Mouse (Mus musculus) splenic B cell, adult 2 months (primary cell): ENCODE data around the gene Rfxap.
"Not testable (repeated sequence)": the region's sequence is repeated elsewhere in the genome, so short reads cannot be mapped to it uniquely, and the experiment has no call there.

Experiments used
- DNase-seq: peaks from one replicate; pipeline ENCODE4 v3.0.0-alpha.2; 2011; ENCODE audit warnings: low read depth, low spot score
- H3K27me3 ChIP-seq: 2 replicates; pipeline ENCODE4 v1.6.1; 2012; ENCODE audit warnings: mild to moderate bottlenecking, low read length, moderate library complexity, mixed read lengths; ENCODE audit not compliant: control insufficient read depth, poor library complexity, insufficient read depth, severe bottlenecking
- H3K36me3 ChIP-seq: 2 replicates; pipeline ENCODE4 v1.6.1; 2012; ENCODE audit warnings: mild to moderate bottlenecking, low read length, moderate library complexity, mixed read lengths; ENCODE audit not compliant: control insufficient read depth, poor library complexity, insufficient read depth, severe bottlenecking

The Rfxap gene

DNA sequence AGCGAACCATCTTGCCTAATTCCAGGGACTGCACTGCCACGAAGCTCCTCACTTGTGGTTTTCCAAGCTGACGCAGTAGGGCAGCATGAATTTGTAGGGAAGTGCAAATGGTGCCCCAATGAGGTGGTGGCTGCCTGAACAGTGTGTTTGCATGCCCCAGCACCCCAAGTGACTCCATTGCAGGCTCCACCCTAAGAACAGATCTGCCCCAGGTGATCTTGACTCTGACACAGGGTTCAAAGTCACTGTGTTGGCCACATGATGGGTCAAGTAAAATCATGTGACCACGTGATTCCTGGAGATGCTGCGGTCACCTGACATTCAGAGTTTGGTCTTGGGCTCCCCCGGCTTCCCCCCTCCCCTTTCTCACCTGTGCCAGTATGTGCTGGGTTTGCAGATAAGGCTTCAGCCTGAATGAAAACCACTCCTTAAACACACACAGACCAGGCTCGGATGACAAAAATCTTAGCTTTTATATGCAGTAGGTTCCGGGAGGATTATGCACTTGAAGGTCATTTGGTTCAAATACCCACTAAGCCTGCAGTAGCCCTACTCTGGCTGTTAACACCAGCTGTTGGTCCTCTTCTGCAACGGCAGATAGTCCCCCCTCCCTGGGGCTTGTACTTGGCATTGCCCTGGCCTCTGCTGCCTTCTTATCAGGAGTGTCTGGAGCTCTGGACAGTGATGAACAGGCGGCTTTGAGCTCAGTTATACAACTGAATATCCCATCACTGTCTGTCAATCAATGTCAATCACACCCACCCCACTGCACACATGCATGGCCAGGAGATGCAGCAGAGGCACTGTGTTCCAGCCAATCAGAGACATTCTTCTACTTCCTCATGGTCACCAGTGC, 15.5 kb downstream of the Rfxap start:
- Histone ChIP-seq H3K36me3 (no peaks in the 10 kb centered on the region), H3K27me3 (no peaks in the 10 kb centered on the region)
- no peak for DNase-seq

DNA sequence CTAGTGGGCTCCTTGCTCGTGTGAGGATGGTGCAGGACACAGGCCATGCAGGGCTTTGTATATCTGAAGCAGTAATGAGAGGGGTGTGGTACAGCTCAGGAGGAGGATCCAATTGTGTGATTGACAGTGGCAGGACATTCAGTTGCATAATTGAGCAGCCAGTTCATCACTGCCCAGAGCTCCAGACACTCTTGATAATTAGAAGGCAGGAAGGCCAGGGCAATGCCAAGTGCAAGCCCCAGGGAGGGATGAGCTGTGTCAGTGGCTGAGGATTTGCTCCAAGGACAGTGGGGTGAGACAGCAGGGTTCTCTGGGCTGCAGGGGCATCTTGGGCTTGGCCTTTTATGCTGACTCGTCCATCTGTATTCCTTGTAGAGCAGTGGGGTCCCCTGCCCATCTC, 17.0 kb downstream of the Rfxap start:
- Histone ChIP-seq H3K36me3 (no peaks in the 10 kb centered on the region), H3K27me3 (no peaks in the 10 kb centered on the region)
- DNase-seq: no peak

DNA sequence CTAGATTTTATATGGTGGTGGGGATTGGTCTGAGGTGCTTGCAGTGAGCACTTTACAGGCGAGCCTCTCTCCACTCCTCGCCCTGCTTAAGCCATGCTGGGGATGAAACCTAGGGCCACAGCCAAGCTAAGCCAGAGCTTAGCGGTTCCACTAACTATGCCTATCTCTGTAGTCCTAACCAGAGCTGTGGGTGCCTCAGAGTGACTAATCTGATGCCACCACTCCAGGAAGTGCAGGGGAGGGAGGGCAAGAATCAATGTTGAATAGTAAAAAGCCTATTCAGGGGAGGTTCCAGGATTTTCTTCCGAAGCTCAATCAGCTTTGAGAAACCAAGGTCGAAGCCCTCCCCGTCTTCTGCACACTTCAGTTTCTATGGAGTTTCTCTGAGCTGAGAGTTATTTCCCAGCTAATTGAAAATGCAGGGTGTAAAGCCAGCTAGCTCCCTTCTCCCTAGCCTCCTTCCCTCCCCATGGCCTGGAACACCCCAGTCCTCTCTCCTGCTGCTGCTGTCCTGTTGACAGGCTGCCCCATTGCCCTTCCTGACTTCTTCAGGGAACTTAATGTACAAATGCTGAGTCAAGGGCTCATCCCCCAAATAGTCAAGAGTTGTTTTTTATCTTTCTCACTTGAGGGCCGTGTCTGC, 31.5 kb downstream of the Rfxap start:
- Histone ChIP-seq H3K27me3 (no peaks in the 10 kb centered on the region), H3K36me3 (no peaks in the 10 kb centered on the region)
- no peak for DNase-seq

DNA sequence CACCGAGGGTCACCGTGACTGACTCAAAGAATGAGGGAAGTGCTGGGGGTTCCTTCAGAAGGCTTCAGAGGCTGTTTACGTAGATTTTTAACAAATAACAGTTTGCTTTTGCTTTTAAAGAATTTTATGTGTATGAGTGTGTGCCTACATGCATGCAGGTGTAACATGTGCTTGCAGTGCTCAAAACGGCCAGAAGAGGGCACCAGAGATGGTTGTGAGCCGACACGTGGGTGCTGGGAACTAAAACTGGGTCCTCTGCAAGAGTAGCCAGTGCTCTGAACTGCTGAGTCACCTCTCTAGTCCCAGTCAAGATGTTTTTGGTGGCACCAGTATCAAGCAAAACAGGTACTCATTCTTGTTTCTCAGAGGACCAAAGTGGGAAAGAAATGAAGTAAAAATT, 34.0 kb downstream of the Rfxap start:
- Histone ChIP-seq H3K36me3 (no peaks in the 10 kb centered on the region), H3K27me3 (no peaks in the 10 kb centered on the region)
- DNase-seq: no peak

DNA sequence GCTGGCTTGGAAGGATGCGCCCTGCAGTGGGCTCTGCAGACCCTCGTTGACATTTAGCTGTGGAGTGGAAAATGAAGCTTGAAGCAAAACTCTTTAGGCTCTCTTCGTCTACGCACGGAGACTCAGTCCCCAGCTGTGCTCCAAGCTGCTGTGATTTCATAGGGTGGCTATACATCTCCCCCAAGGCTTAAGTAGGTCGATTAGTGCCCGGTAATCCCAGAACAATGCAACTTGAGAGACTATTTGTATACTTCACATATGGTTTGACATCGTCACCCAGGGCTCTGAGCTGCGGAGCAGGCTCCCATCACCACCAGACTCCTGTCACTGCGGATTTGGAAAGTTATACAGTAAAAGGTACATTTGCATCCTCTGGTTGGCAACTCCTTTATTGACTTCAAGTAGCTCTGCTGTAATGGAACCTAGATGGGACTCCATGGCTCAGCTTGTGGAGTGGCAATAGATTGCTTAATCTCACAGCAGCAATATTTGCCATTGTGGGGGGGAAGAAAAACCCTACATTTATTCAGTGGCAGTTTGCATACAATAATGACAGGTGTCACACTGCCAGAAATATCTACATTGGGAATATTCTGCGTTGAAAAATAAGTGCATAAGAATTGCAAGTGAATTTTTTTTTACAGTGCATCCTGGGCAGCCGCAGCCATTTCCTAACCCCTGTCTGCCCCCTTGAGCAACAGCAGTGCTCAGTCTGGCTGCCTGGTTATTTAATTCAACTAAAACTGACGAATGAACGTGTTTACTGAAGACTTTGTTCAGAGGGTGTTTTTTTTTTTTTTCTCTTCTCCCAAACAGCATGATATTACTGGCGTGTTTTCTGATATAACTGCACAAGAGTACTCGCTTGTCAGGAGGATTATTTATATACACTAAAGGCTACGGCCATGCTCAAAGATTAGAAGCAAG, 38.0 kb downstream of the Rfxap start:
- Histone ChIP-seq H3K36me3 (no peaks in the 10 kb centered on the region), H3K27me3 (no peaks in the 10 kb centered on the region)
- DNase-seq: no peak

DNA sequence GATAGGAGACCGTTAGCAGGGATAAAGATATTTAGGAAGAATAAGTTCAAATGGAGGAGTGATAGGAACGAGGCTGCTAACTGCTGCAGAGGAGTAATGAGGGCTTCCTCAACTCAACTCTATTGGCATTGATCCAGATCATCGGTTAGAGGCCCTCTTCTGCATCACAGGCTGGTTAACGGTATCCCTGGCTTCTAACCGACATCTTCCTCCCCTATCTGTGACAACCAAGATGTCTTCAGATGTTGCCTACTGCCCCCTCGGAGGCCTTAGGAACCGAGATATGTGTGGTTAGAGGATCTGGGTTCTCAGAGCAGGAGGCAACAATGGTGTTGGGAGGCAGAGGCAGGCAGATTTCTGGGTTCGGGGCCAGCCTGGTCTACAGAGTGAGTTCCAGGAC, 39.0 kb downstream of the Rfxap start:
- no peak for DNase-seq
- no peaks in the 10 kb centered on the region for H3K36me3 ChIP-seq
- no peaks in the 10 kb centered on the region for H3K27me3 ChIP-seq

DNA sequence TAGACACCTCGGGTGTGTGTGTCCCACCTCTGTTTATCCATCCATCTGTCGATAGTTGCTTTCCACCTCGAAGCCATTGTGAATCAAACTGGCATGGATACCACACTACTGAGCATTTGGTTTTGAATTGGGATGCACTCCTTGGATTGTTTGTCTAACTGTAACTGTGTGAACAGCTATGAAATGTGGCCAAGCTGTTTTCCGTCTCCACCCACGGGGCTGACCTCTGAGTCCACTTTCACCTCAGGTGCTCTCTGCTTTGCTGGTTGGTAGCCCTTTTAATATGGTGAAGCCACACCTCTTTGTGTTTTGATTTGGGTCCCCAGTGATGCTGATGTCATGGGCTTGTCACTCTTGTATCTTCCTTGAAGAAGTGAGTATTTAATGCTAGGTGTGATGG, 40.8 kb downstream of the Rfxap start:
- DNase-seq: no peak
- no peaks in the 10 kb centered on the region for H3K27me3 ChIP-seq
- no peaks in the 10 kb centered on the region for H3K36me3 ChIP-seq

DNA sequence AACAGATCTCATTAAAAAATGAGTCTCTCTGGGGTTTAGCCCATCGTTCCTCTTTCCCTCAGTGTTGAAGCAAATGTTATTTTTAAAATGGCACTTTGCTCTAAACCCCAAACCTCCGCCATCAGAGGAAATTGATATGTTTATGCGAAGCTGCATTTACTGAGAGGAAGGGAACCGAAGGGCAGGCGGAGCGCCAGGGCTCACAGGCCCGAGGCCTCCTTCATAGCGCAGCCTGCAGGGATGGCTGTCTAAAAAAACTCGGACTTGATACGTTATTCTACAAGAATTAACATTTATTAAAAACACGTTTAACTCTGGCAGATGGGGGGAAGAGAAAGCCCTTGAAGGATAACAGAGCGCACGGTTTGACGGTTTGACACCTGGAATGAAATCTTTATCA, 41.6 kb downstream of the Rfxap start:
- Histone ChIP-seq H3K36me3 (no peaks in the 10 kb centered on the region), H3K27me3 (no peaks in the 10 kb centered on the region)
- DNase-seq: no peak

DNA sequence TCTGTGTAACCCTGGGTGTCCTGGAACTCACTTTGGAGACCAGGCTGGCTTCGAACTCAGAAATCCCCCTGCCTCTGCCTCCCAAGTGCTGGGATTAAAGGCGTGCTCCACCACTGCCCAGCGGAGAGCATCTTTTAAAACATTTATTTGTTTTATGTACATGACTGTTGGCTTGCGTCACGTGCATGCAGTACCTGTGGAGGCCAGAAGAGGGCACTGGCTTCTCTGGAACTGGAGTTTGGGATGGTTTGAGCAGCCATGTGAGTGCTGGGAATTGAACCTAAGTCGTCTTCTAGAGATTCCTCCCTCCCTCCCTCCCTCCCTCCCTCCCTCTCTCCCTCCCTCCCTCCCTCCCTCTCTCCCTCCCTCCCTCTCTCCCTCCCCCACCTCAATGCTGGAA, 42.1 kb downstream of the Rfxap start:
- H3K36me3 ChIP-seq, H3K27me3 ChIP-seq: not testable (repeated sequence)
- peak; percentile 7 for DNase-seq

DNA sequence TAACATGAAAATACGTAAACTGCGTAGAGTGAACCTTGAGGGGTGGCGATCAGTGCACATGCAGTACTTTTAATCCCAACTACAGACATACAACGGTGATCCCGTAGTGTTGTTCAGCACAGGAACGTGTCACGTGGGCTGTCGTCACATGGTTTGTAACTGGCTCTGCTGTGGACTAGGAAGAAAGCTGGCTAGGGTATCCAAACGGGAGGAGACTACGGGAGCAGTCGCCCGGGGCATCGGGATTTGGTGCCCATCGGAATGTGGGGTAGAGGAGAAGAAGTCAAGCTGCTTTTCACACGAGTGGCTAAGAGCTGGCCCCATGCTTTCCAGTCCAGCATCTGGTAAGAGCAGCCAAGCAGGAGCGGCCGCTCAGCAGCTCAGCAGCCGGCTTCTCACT, 43.2 kb downstream of the Rfxap start:
- Histone ChIP-seq H3K27me3 (no peaks in the 10 kb centered on the region), H3K36me3 (no peaks in the 10 kb centered on the region)
- DNase-seq: no peak

DNA sequence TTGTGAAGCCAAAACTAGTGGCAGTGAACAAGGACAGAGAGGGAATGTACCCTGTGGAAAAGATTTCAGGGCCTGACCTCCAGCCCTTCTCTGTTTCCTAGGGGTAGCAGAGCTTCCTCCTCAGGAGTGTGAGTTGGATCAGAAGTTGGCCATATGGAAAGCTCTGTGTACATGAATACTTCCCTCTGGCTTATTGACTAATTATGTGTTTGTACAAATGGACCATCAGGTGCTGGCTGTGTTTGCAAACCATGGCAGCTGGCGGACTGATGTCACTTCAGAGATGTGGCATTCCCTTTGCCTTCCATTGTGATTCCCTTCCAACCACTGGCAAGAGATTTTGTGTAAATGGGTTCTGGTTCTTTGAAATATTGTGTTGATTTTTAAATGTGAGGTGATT, 46.3 kb downstream of the Rfxap start:
- peaks cover 1% of the 10 kb centered on the region; the same call in 1 of the 2 replicates for H3K27me3 ChIP-seq
- no peak for DNase-seq
- no peaks in the 10 kb centered on the region for H3K36me3 ChIP-seq

DNA sequence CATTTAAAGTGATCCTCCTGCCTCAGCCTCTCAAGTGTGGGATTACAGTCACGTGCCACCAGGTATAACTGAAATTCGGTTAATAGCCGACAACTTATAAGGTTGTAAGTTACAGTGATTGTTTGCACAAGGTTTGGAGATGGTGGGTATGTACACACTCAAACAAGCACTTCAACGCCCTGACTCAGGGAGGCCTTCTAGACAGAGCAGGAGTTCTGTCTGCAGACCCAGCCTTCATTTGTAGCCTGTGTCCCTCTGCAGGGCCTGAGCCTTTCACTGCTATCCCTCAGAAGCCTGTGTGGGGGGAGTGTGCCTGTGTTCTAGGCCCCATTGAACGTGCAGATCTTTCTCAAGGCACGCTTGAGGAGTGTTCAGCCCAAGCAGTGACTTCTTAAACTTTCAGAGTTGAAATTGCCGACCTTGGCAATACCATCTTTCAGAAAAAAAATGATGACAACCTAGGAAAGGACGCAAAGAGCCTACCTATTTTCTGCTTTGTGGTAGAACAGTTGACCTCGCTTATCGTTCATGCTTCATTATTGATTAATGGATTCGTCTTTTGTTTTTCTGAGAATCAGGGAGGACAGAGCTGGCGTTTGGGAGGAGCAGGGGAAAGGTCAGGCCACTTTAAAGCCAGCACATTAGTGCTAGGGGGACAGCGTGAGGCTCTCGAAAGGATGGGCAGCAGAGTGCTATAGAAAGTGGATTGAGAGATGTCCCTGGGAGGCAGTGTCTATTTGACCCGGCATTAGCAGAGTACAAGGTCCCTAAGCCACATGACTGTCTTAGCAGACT, 47.1 kb downstream of the Rfxap start:
- peaks cover 2% of the 10 kb centered on the region; the same call in 1 of the 2 replicates for H3K27me3 ChIP-seq
- no peak for DNase-seq
- H3K36me3 ChIP-seq: no peaks in the 10 kb centered on the region

DNA sequence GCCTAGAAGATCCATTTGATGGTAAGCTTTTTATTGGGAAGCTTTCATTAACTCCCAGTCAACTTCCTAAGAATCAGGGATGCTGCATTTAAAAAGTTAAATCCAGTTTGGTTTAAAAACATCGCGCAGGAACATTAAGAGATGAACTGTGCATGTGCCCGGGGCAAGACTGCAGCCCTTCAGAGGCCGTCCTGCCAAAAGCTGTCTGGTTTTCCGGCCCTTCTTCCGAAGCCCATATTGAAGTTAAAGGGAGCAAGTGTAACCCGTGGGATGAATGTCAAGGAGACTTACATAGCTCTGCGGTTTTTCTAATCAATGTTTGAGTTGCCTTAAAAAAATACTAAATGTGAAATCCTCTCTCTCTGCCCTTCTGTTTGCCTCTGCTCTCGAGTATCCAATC, 48.4 kb downstream of the Rfxap start:
- no peak for DNase-seq
- Histone ChIP-seq H3K36me3 (no peaks in the 10 kb centered on the region), H3K27me3 (peaks cover 2% of the 10 kb centered on the region)

DNA sequence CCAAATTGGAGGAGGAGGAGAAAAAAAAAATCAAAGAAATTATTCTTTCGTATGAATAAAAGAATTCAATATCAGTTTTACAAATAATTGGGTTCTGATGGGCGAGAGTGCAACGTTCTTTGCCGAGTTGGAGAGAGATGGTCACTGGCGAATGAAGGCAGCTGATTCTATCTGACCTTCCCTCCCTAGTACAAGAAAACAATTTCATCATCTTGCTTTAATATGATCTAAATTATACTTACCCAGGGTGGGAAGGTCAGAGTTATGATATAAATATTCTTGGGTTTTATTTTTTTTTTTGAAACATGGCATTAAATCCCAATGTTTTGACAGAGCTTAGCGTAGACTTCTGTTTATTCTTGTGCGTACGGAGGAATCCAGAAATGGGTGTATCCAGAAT, 50.1 kb downstream of the Rfxap start:
- DNase-seq: no peak
- no peaks in the 10 kb centered on the region for H3K36me3 ChIP-seq
- H3K27me3 ChIP-seq: peaks cover 2% of the 10 kb centered on the region
